Mouse (Mus musculus): ENCODE results near the gene Olfr749. TPM values are rescaled to one million over a fixed set of nuclear protein-coding genes. Genes with fewer than 3 reads are reported as not detected.

Olfr749 gene
- polyA plus RNA-seq, 1 experiment = not detected

DNA sequence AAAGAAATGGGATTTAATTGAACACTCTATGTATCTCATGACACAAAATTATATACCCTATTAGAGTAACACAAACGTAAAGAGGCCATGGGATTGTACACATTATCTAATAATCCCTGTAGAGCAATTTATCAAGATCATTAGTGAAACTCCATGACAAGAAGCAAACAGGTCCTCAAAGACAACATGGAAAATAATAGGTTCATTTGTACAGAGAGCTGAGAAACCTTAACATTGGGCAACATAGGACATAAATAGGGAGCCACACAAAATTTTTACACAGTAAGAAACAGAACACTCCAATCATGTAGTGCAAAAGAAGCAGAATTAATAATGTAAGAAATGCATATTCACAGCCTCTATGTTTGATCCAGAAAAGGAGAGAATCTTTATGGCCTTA lies 37.8 kb downstream of the Olfr749 start, which contains the start of gene Olfr748:
Olfr748 (plus strand) TSS at position 301 of the 400 bp plus-strand sequence.
- no peaks in the 10 kb centered on the region for H3K4me1 ChIP-seq (ENCODE audit: control insufficient read depth, insufficient read depth, low read length)
- H3K27ac ChIP-seq (ENCODE audit: insufficient read depth, low read length) = no peak within 1 kb of the TSS
- TF ChIP-seq CTCF (IDR thresholded peaks at IDR 0.05; ENCODE audit: borderline replicate concordance, insufficient read depth, low read length) (no peak), POLR2A (IDR thresholded peaks at IDR 0.05; ENCODE audit: low read depth, low read length) (no peak)
- no peak within 1 kb of the TSS for H3K4me3 ChIP-seq (ENCODE audit: insufficient read depth, low read length)

DNA sequence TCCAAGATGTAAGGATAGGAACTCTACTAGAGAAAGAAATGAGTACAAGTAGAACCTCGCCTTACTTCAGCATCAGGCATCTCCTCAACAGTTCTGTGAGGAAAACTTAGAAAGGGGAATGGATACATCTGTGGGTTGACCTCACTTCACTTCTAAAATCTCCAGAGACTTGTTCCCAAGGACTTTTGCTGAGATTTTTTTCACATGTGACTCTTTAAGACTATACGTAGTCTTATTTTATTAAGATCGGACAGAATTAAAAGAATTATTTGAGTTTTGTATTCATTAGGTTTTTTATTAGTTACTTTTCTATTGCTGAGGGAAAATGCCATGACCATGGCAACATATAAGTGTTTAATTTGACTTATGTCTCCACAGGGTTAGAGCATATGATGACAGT lies 51.8 kb downstream of the Olfr749 start, which contains the start of gene Olfr747:
Olfr747 (minus strand) TSS at position 101 of the 400 bp plus-strand sequence.
- H3K4me3 ChIP-seq (ENCODE audit: insufficient read depth, low read length) = no peak within 1 kb of the TSS
- H3K4me1 ChIP-seq (ENCODE audit: control insufficient read depth, insufficient read depth, low read length) = no peaks in the 10 kb centered on the region
- no peak within 1 kb of the TSS for H3K27ac ChIP-seq (ENCODE audit: insufficient read depth, low read length)
- TF ChIP-seq CTCF (IDR thresholded peaks at IDR 0.05; ENCODE audit: borderline replicate concordance, insufficient read depth, low read length) (no peak), POLR2A (IDR thresholded peaks at IDR 0.05; ENCODE audit: low read depth, low read length) (no peak)

Other genes with a start within 250 kb of the Olfr749 start
- not detected in 2 replicates for gene Olfr742, start 241.5 kb downstream of the Olfr749 start, polyA plus RNA-seq (2011; ENCODE audit: insufficient read length, low read depth, missing spikeins)
- gene Olfr743, start 223.3 kb downstream of the Olfr749 start, polyA plus RNA-seq (2011; ENCODE audit: insufficient read length, low read depth, missing spikeins) = not detected in 2 replicates
- not detected in 2 replicates for gene Olfr744, start 130.2 kb downstream of the Olfr749 start, polyA plus RNA-seq (2011; ENCODE audit: insufficient read length, low read depth, missing spikeins)
- gene Olfr745, start 105.7 kb downstream of the Olfr749 start, polyA plus RNA-seq (2011; ENCODE audit: insufficient read length, low read depth, missing spikeins) = not detected in 2 replicates
- gene Olfr746, start 98.0 kb downstream of the Olfr749 start, polyA plus RNA-seq (2011; ENCODE audit: insufficient read length, low read depth, missing spikeins) = not detected in 2 replicates
- gene Olfr747, start 51.9 kb downstream of the Olfr749 start, polyA plus RNA-seq (2011; ENCODE audit: insufficient read length, low read depth, missing spikeins) = not detected in 2 replicates
- not detected in 2 replicates for gene Olfr748, start 37.7 kb downstream of the Olfr749 start, polyA plus RNA-seq (2011; ENCODE audit: insufficient read length, low read depth, missing spikeins)
- gene Ttc5, start 40.4 kb upstream of the Olfr749 start, polyA plus RNA-seq (2011; ENCODE audit: insufficient read length, low read depth, missing spikeins) = 30.4 and 30.5 TPM in 2 replicates
- gene Ccnb1ip1, start 62.6 kb upstream of the Olfr749 start, polyA plus RNA-seq (2011; ENCODE audit: insufficient read length, low read depth, missing spikeins) = not detected in 2 replicates
- gene Parp2, start 62.7 kb upstream of the Olfr749 start, polyA plus RNA-seq (2011; ENCODE audit: insufficient read length, low read depth, missing spikeins) = 31.2 and 43.4 TPM in 2 replicates
- gene Tep1, start 125.5 kb upstream of the Olfr749 start, polyA plus RNA-seq (2011; ENCODE audit: insufficient read length, low read depth, missing spikeins) = 26.1 and 30.5 TPM in 2 replicates
- gene Klhl33, start 152.4 kb upstream of the Olfr749 start, polyA plus RNA-seq (2011; ENCODE audit: insufficient read length, low read depth, missing spikeins) = 0.47 and 0.65 TPM in 2 replicates
- gene Osgep, start 179.8 kb upstream of the Olfr749 start, polyA plus RNA-seq (2011; ENCODE audit: insufficient read length, low read depth, missing spikeins) = 30.5 and 38.8 TPM in 2 replicates
- 62.4 and 68.1 TPM in 2 replicates for gene Apex1, start 179.9 kb upstream of the Olfr749 start, polyA plus RNA-seq (2011; ENCODE audit: insufficient read length, low read depth, missing spikeins)
- gene Pip4p1, start 185.8 kb upstream of the Olfr749 start, polyA plus RNA-seq (2011; ENCODE audit: insufficient read length, low read depth, missing spikeins) = 66.4 and 69.5 TPM in 2 replicates
- 64.5 and 79.4 TPM in 2 replicates for gene Pnp, start 186.0 kb upstream of the Olfr749 start, polyA plus RNA-seq (2011; ENCODE audit: insufficient read length, low read depth, missing spikeins)
- gene Gm49342, start 199.4 kb upstream of the Olfr749 start, polyA plus RNA-seq (2011; ENCODE audit: insufficient read length, low read depth, missing spikeins) = 22.3 and 51.1 TPM in 2 replicates
- gene Pnp2, start 210.9 kb upstream of the Olfr749 start, polyA plus RNA-seq (2011; ENCODE audit: insufficient read length, low read depth, missing spikeins) = 0.49 and 0.70 TPM in 2 replicates